ENCODE assay signal across 10 mouse cellular contexts in the genomic region with DNA sequence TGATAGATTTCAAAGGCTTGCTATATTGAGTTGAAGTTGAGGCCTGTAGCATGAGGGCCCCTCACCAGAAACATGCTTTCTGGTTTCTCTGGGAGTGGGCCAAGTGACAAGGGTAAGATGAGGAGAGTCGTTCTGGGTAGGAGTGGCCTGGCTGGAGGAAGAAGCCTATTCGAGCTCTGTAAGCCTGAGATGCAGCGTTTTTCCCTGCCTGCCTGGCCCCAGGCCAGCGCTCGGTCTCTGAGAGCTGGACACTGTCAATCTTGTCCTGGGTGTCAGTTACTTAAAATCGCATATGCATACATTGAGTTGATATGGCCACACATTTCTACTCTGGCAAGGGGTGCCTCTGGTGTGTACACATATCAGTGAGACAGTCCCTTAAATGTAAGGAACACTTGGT. TPM values are rescaled to one million over a fixed set of nuclear protein-coding genes. Genes with fewer than 3 reads are reported as not detected.
DNase-seq lines count a peak whose midpoint lies in the region; ATAC-seq lines count a peak whose summit lies in the region.
"Had no signal": no experiment of that assay in that cellular context is flagged by ENCODE, and none has a peak within 500 bp of the region (broad histone marks: within the 10 kb centered on the region; RNA-seq: fewer than 3 reads in every experiment).

No protein-coding gene starts in this region.

- H3K4me1 ChIP-seq in embryonic facial prominence, embryonic 14.5 days (ENCODE audit: control insufficient read depth, insufficient read depth, low read length) = peaks cover 14% of the 10 kb centered on the region
- 0 out of 2 replicates have a peak, but pooled peaks cover 3% of the 10 kb centered on the region for H3K4me1 ChIP-seq in intestine, embryonic 16.5 days (ENCODE audit: control insufficient read depth, insufficient read depth, low read length)
- H3K4me1 ChIP-seq in midbrain, embryonic 14.5 days (ENCODE audit: control insufficient read depth, insufficient read depth, low read length) = no peaks in the 10 kb centered on the region
- H3K4me1 ChIP-seq: neural tube, embryonic 12.5 days had no signal

- WGBS in embryonic facial prominence, embryonic 14.5 days = 19% methylated on average over 6 of the region's 6 CpGs
- 40% methylated on average over 6 of the region's 6 CpGs for WGBS in intestine, embryonic 16.5 days
- WGBS in midbrain, embryonic 14.5 days = 56% methylated on average over 6 of the region's 6 CpGs

- no peak overlapping the region for H3K4me3 ChIP-seq in embryonic facial prominence, embryonic 14.5 days (ENCODE audit: low read depth, low read length)
- H3K4me3 ChIP-seq in intestine, embryonic 16.5 days (ENCODE audit: low read length) = no peak overlapping the region
- no peak overlapping the region for H3K4me3 ChIP-seq in midbrain, embryonic 14.5 days (replicated peaks; ENCODE audit: low read depth, low read length)
- H3K4me3 ChIP-seq: neural tube, embryonic 12.5 days had no signal

- peak; percentile 85 for ATAC-seq in embryonic facial prominence, embryonic 14.5 days (ENCODE audit: low read depth)
- ATAC-seq in intestine, embryonic 16.5 days = peak; percentile 76
- ATAC-seq in midbrain, embryonic 14.5 days (ENCODE audit: low FRiP score, low TSS enrichment) = no peak
- ATAC-seq: forebrain, postnatal 0 days had no signal

- peak overlapping the region; percentile 5; the same call in 1 of the 2 replicates for H3K4me2 ChIP-seq in embryonic facial prominence, embryonic 14.5 days (ENCODE audit: low read depth, low read length)
- no peak overlapping the region for H3K4me2 ChIP-seq in intestine, embryonic 16.5 days (ENCODE audit: low read depth, low read length)
- H3K4me2 ChIP-seq in midbrain, embryonic 14.5 days (ENCODE audit: low read length) = no peak overlapping the region
- H3K4me2 ChIP-seq: neural tube, embryonic 12.5 days had no signal

- intact Hi-C loops in left cerebral cortex, postnatal 25 days (cut with DNase I) = no loop called here

- H3K9me3 ChIP-seq in embryonic facial prominence, embryonic 14.5 days (ENCODE audit: control insufficient read depth, low read length) = no peaks in the 10 kb centered on the region
- no peaks in the 10 kb centered on the region for H3K9me3 ChIP-seq in intestine, embryonic 16.5 days (ENCODE audit: control insufficient read depth, low read length)
- H3K9me3 ChIP-seq in midbrain, embryonic 14.5 days (ENCODE audit: control insufficient read depth, low read length) = no peaks in the 10 kb centered on the region
- H3K9me3 ChIP-seq: neural tube, embryonic 12.5 days had no signal

- H3K9ac ChIP-seq in embryonic facial prominence, embryonic 14.5 days (ENCODE audit: low read depth, low read length) = no peak overlapping the region
- H3K9ac ChIP-seq in intestine, embryonic 16.5 days (ENCODE audit: low read depth, low read length) = no peak overlapping the region
- H3K9ac ChIP-seq in midbrain, embryonic 14.5 days (replicated peaks; ENCODE audit: low read length) = no peak overlapping the region
- H3K9ac ChIP-seq: forebrain, postnatal 0 days; neural tube, embryonic 12.5 days had no signal

- peak overlapping the region; percentile 59 for H3K27ac ChIP-seq in embryonic facial prominence, embryonic 14.5 days (replicated peaks; ENCODE audit: low read depth, low read length)
- H3K27ac ChIP-seq in intestine, embryonic 16.5 days (ENCODE audit: low read length) = peak overlapping the region; percentile 39
- no peak overlapping the region for H3K27ac ChIP-seq in midbrain, embryonic 14.5 days (replicated peaks; ENCODE audit: low read depth, low read length)
- H3K27ac ChIP-seq: neural tube, embryonic 12.5 days had no signal

- DNase-seq in embryo, embryonic 10 days (ENCODE audit: low spot score) = peak; percentile 11
- DNase-seq in embryo, embryonic 10.5 days (ENCODE audit: low spot score) = no peak
- DNase-seq in 3134 (ENCODE audit: extremely low read depth, insufficient read length, low spot score) = peak; percentile 9
- DNase-seq in embryonic facial prominence, embryonic 14.5 days (ENCODE audit: low spot score) = peak; percentile 80
- DNase-seq in thymus, postnatal 36 days = no peak
- no peak for DNase-seq in midbrain, embryonic 14.5 days
- no peak for DNase-seq in left cerebral cortex, postnatal 25 days (ENCODE audit: low spot score in 2 of 2)
- DNase-seq: forebrain, postnatal 0 days had no signal

- H3K27me3 ChIP-seq in embryonic facial prominence, embryonic 14.5 days (replicated peaks; ENCODE audit: control insufficient read depth, insufficient read depth, low read length) = no peaks in the 10 kb centered on the region
- H3K27me3 ChIP-seq in intestine, embryonic 16.5 days (replicated peaks; ENCODE audit: control insufficient read depth, insufficient read depth, low read length) = no peaks in the 10 kb centered on the region
- H3K27me3 ChIP-seq in midbrain, embryonic 14.5 days (ENCODE audit: control insufficient read depth, insufficient read depth, low read length) = no peaks in the 10 kb centered on the region
- H3K27me3 ChIP-seq: neural tube, embryonic 12.5 days had no signal

- H3K36me3 ChIP-seq in embryonic facial prominence, embryonic 14.5 days (ENCODE audit: control insufficient read depth, insufficient read depth, low read length) = no peaks in the 10 kb centered on the region
- no peaks in the 10 kb centered on the region for H3K36me3 ChIP-seq in intestine, embryonic 16.5 days (ENCODE audit: control insufficient read depth, insufficient read depth, low read length)
- H3K36me3 ChIP-seq in midbrain, embryonic 14.5 days (ENCODE audit: control insufficient read depth, insufficient read depth, low read length) = no peaks in the 10 kb centered on the region
- H3K36me3 ChIP-seq: neural tube, embryonic 12.5 days had no signal

RNA-seq across cellular contexts. Expression of a gene that starts 43.9 kb away (rescaled TPM):
- polyA plus RNA-seq in embryonic facial prominence, embryonic 14.5 days (2014; fragmentation: Nextera tagmentation; extraction: Ambion mirVana) = 26.7 and 27.6 TPM in 2 replicates
- polyA plus RNA-seq in intestine, embryonic 16.5 days (2015; fragmentation: Nextera tagmentation; extraction: Ambion mirVana) = 11.8 and 12.0 TPM in 2 replicates
- 4.8 and 6.1 TPM in 2 replicates for polyA plus RNA-seq in midbrain, embryonic 14.5 days (2014; fragmentation: Nextera tagmentation; extraction: Ambion mirVana)
- total RNA-seq in left cerebral cortex, postnatal 25 days (2021) = 10 to 100 TPM; 22.7 to 28.7 TPM

Comparison
In these comparisons a context has a peak if more than half of its experiments do, and no peak if none do; other contexts are left out.
1. DNase-seq: peak in embryo, embryonic 10 days (single experiment), 3134 (single experiment) and embryonic facial prominence, embryonic 14.5 days (single experiment); none in embryo, embryonic 10.5 days (single experiment), thymus, postnatal 36 days (0 of 2), midbrain, embryonic 14.5 days (single experiment) and left cerebral cortex, postnatal 25 days (0 of 2).